Mouse (Mus musculus) T-helper 1 cell (primary cell): ENCODE measurements at regions not wholly inside any gene's neighbourhood (a gene's known extent, or its start where the extent isn't known, plus 50 kb on each side); places are given as distances from the start of the nearest gene placed in this dataset.

Source experiments
- in situ Hi-C: fragments of 300-600 bp; cut with MboI, MseI; formaldehyde crosslinking; loops from one replicate; pipeline ENCODE4 v1.15.1; 2025; ENCODE audit warnings: high pct_unique_total_duplicates

DNA sequence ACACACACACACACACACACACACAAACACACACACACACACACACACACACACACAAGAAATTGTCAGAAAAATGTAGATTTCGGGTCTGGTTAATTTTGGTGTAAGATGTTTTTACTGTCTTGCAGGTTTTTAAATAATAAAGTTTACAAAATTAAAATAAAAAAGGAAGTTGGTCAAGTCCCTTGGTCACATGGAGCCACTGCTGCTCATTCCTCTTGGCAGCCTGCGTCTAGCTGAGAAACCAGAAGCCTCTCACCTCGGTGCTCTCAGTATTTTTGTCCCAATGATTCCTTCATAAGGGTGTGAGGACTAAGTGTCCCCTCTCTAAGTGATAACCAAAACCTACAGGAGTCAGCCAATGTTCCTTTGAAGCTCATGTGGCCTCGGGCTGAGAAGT lies 76.8 kb upstream of the Smg1 start:
- in situ Hi-C loops = loop anchor here (5.0 kb wide), 1 partner anchor 92 kb away; no protein-coding TSS in a partner anchor

DNA sequence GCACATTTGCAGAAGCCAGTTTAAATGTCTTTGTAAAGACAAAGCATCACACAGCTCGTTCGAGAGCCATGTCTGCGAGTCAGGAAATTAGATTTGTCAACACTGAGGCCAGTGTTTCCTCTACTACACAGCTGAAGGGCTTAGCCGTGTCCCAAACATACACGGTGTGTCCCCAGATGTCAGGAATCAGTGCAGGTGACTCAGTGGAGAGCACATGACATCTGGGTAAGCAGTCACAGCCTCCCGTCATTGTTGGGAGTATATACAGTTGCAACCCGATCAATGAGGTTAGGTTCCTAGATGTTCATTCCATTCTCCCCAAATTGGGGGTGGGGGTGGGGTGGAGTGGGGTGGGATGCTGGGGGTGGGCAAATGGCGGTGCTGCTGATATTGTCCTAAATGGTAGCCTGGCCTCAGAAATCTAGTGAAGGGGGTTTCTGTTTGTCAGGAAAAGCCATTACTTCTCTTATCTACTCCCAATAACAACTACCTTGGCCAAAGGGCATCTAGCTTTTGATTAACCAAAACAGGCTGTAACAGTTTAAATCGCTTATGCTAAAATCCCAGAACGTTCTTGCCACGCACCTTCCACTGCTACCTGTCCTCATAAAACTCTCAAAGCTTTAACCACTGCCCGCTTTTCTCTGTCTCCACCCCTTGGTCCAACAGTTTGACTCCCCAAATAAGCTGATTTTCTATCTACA lies 75.1 kb upstream of the Smg1 start:
- in situ Hi-C loops = loop anchor here (10.0 kb wide), 1 partner anchor 336 kb away; no protein-coding TSS in a partner anchor

DNA sequence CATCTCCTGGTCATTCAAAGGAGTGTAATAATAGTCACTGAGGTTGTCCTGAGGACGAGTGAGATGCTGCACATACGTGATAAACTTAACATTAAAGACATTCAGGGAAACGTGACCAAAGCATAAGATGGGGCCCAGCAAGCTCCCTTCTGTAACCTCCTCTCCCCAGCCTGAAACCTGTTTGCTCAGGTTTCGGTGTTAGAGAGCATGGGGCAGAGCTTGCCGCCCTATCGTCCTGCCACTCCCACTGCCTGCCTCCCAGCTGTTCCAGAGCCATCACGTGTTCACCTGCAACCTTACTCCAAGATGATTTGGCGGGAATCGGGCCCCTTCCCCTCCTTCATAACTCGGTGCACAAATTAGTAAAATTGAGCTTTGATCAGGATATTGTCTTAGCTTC lies 71.4 kb upstream of the Smg1 start:
- in situ Hi-C loops = loop anchor here (10.0 kb wide), 1 partner anchor 340 kb away; no protein-coding TSS in a partner anchor

DNA sequence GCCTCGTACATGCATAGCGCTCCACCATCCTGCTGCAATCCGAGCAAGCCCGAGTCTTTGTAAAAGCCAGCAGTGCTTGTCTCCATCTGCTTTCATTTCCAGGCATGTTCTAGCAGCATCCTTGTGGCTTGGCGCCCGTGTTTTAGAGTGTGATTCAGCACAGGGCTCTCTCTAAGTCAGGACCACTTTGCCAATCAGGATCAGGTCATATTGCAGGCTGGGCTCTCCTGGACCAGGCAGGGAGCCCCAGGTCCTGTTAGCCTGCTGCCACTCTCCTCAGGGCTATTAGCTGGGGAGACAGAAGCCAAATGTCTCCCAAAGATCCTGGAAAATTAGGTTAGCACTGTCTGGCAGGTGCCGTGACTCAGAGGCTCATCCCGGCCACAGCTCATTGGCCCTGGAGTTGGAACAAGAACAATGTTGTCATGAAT lies 70.8 kb upstream of the Smg1 start:
- in situ Hi-C loops = loop anchor here (10.0 kb wide), 1 partner anchor 341 kb away; no protein-coding TSS in a partner anchor

DNA sequence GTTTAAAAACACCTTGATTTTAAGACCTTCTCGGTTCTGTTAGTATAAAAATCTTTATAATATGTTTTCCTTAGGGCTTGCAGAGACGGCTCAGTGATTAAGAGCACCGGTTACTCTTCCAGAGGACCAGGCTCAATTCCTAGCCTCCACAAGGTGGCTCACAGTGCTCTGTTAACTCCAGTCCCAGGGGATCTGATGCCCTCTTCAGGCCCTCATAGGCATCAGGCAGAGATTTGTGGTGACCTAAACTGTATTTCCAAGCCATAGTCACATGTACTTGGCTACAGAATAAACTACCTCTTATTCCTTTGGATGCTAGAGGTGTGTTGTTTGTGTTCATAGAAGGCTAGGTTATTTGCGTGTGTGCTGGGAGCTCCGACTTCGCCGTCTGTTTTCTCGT lies 70.3 kb upstream of the Smg1 start:
- in situ Hi-C loops = loop anchor here (10.0 kb wide), 1 partner anchor 341 kb away; no protein-coding TSS in a partner anchor

DNA sequence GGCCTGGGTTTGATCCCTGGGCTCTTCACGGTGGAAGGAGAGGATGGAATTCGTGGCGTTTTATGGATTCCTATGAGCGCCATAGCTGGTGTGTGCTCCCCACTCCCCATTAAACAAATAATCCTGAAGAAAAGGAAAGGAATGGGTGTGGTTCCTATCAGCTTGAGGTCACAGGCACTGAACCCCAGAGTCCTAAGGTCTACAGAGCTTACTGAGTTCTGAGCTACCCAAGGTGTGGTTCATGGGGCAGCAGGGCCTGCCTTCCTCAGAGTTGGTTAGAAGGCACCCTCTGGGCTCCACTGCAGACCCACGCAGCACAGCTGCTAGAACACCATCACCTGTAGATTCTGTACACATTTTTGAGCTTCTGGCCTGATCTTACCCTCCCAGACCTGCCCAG lies 66.3 kb upstream of the Smg1 start:
- in situ Hi-C loops = loop anchor here (10.0 kb wide), 1 partner anchor 345 kb away; no protein-coding TSS in a partner anchor

DNA sequence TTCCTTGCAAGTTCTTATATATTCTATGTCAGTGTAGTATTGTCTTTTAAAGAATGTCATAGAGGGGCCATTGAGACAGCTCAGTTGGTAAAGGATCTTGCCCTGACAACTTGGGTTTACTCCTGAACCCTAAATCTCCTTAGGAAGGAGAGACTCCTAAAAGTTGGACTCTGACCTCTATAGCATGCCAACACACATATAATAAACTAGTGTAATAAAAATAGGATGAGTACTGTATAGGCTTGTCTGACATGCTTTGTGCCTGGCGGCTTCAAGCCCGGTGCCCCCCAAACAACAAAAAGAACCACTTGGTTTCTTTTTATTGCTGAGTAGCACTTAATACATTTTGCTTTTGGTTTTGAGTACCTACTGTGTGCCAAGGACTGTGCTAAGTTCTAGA lies 65.4 kb upstream of the Smg1 start:
- in situ Hi-C loops = no loop called here

DNA sequence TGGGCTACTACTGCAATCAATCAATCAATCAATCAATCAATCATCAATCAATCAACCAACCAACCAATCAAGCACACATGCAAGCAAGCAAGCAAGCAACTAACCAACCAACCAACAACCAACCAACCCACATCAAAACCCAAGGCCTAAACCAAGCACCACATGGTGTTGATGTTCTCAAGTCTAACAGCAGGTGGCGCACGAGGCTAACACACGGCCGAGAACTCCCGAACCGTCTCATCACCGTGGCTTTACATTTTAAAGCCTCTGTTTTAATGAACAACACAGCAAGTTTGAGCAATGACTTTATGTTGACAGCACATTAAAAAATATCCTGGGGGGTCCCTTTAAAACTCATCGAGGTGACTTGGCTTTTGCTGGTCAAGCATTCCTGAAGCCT lies 61.3 kb upstream of the Smg1 start:
- in situ Hi-C loops = no loop called here

DNA sequence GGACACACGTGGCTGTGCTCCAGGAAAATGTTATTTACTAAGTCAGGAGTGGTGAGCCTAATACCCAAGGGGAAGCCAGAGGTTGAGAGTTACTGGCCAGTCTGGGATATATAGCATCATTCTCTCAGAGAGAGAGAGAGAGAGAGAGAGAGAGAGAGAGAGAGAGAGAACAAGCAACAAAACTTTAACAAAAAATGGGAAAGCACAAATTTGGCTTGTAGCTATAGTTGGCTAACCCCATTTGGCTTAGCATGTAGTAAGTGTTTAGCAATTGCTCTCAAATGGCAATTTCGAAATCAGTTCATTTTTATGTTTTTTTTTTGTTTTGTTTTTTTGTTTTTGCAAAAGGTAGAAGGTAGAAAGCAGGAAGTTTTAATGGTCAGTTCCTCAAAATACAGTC lies 60.9 kb upstream of the Smg1 start:
- in situ Hi-C loops = no loop called here

DNA sequence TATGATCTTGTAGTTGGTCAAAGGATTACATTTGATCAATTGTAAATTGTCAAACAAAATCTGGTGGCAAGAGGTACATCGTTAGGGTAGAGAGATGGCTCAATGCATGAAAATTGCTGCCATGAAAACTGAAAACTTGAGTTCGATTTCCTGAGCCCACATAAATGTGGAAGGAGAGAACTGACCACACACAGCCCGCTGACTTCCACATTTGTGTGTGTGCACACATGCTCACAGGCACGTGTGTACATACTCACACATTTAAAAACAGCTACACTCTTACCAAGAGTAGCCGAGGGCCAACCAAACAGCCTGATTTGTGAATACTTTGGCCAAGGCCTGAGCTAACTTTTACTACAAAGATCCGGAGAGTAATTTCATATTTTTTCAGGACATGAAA lies 60.5 kb upstream of the Smg1 start:
- in situ Hi-C loops = no loop called here

DNA sequence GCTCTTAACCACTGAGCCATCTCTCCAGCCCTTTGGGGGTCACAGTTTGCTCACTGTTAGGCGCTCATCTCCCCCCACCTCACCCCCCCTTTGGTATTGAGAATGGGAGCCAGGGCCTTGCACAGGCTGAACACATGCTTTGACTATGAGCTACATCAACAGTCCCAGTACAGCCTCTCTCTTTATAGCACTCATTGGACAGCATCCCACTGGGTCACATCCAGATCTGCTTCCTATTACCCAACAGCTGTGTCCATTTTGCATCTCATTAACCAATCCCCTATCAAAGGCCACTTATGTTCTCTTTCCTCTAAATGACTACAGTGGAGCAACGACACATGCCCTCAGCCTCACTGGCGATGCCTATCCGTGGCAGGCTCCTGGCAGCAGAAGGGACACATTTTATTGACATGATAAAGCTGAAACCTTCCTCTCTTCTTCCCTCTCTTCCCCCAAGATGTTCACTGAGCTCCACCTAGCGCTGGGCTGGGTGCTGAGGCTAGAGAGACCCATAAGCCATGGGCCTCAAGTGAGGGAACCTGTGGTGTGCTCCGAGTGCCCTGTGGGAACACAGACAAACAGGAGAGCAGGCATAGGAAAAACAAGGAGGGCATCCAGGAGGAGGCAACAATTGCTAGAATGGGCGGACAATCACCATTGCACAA lies 57.3 kb upstream of the Smg1 start:
- in situ Hi-C loops = no loop called here

DNA sequence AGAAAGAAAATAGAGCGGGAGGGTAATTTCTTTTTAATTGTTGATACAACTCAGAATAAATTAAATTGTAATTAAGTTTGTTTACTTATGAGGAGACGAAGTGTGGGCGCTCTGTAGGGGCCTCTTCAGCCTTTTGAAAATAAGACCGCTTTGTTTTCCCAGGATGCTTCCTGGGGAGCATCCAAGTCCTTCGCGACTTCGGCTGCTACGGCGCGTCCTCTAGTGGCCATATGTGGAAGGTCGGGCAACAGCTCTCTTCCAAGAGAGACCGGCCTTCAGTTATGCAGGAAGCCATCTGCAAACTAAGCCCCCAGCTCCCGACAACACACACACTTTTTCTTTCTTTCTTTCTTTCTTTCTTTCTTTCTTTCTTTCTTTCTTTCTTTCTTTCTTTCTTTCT lies 54.1 kb upstream of the Smg1 start:
- in situ Hi-C loops = loop anchor here (25.0 kb wide), 1 partner anchor 910 kb away; the partner anchor contains the start of gene Xylt1

DNA sequence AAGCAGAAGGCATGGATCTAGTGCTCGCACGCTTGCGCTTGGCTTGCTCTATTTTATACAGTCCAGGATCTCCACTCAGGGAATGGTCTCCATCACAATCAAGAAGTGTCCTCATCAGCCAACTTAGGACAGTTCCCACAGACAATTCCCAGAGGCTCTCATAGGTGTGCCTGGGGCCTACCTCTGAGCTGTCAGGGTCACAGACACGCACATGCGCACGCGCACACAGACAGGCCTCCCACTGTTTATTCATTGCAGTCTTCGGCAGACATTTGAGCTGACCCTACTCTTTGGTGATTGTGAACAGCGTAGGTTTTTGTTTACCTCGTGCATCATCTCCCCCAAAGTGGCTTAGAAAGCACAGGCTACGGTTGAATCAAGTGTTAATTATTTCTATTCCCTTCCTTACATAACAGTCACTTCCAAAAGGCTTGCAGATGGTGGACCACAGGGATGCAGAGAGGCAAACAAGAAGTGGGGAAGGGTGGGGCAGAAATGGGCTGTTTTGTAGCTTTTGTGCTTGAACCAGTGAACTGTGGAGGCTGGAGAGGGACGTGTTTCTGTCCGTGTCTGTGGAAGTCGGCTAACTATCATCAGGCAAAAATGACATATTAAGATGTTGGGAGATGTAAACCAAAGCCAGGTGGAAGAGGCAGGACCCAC lies 53.5 kb upstream of the Smg1 start:
- in situ Hi-C loops = loop anchor here (25.0 kb wide), 1 partner anchor 910 kb away; the partner anchor contains the start of gene Xylt1

DNA sequence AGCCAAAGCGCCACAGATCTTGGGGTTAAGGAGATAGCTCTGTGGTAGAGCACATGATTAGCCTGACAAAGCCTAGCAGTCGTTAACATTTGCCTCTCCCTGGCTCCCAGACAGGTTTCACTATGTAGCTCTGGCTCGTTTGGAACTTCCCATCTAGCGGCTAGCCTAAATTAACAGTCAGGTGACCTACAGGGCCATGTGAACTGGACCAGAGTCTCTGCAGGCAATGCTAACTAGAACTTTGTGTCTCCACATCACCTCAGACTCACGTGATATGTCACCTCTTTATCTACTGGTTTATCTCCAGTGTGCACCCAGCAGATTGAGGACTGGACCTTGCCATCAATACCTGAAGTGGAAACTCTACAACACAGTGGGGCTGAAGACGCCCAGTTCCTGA lies 52.4 kb upstream of the Smg1 start:
- in situ Hi-C loops = loop anchor here (25.0 kb wide), 1 partner anchor 909 kb away; the partner anchor contains the start of gene Xylt1

DNA sequence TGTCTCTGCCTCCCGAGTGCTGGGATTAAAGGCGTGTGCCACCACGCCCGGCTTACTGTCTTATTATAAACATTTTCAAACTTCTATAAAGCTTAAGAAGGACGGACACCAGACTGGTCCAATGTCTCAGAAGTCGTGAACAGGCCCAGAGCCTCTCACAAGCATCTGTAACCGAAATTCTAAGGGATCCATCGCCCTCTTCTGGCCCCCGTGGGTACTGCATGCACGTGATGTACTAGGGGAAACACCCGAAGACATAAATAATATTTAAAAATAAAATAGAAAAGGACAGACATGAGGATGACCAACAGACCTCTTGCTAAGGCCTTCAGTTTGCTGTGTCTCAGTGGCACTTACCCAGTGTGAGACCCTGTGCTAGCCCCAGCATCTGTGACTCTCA lies 51.8 kb upstream of the Smg1 start:
- in situ Hi-C loops = loop anchor here (25.0 kb wide), 1 partner anchor 908 kb away; the partner anchor contains the start of gene Xylt1

DNA sequence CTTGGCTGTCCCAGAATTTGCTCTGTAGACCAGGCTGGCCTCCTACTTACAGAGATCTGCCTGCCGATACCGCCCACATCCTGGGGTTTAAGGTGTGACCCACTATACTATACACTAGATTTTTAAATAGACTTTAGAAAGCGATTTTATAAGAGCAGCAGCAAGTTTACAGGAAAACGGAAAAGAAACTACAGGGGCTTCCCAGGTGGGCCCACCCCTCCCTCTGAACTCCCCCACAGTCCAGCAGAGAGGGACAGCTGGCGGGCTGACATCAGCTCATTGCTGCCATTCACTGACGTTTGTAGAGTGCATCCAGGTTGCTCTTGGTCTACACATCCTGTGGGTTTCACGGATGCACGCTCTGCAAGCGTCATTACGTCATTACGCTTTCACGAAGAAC lies 51.2 kb upstream of the Smg1 start:
- in situ Hi-C loops = loop anchor here (25.0 kb wide), 1 partner anchor 907 kb away; the partner anchor contains the start of gene Xylt1
